Mouse (Mus musculus): ENCODE measurements around the gene Cntnap1. TPM values are rescaled to one million over a fixed set of nuclear protein-coding genes. Genes with fewer than 3 reads are reported as not detected.

The Cntnap1 gene
- total RNA-seq, 1 experiment: 0.18 TPM

GRCm38 (mm10) chr11:101128996-101129577 is 41.2 kb upstream of the Cntnap1 start:
- H3K36me3 ChIP-seq (ENCODE audit: control insufficient read depth, insufficient read depth, low read length, poor library complexity, severe bottlenecking): peaks cover 15% of the 10 kb centered on the region; the same call in 1 of the 2 replicates
- H3K4me3 ChIP-seq (ENCODE audit: insufficient read depth in 1 of 2, low read depth in 1 of 2, low read length in 2 of 2, poor library complexity in 1 of 2, severe bottlenecking in 1 of 2): no peak overlapping the region
- no peak overlapping the region for H3K27ac ChIP-seq (ENCODE audit: insufficient read depth, low read depth, low read length, poor library complexity, severe bottlenecking)
- no peak for DNase-seq (ENCODE audit: low read depth, low spot score)
- no peak overlapping the region for H3K9ac ChIP-seq (ENCODE audit: insufficient read depth, low read depth, low read length, poor library complexity, severe bottlenecking)
- in situ Hi-C loops (cut with MboI; ENCODE audit: low sequenced_read_pairs in 2 of 2, unreplicated experiment in 2 of 2): no loop called here
- no peak for TF ChIP-seq ZNF384 (IDR thresholded peaks at IDR 0.05; ENCODE audit: low read depth, low read length)
- no peak for TF ChIP-seq CHD2 (IDR thresholded peaks at IDR 0.05; ENCODE audit: low read depth, low read length)
- no peak for TF ChIP-seq ZC3H11A (IDR thresholded peaks at IDR 0.05; ENCODE audit: borderline replicate concordance, low read depth, low read length)
- no peak for TF ChIP-seq HCFC1 (IDR thresholded peaks at IDR 0.05; ENCODE audit: borderline replicate concordance, insufficient read depth, low read length)
- TF ChIP-seq MAFK (IDR thresholded peaks at IDR 0.05; ENCODE audit: insufficient read depth, low read depth, low read length): no peak
- H3K9me3 ChIP-seq (ENCODE audit: control insufficient read depth, insufficient read depth, low read depth, low read length): no peaks in the 10 kb centered on the region
- H3K4me1 ChIP-seq (ENCODE audit: control insufficient read depth in 2 of 2, insufficient read depth in 2 of 2, low read length in 2 of 2, poor library complexity in 1 of 2): peaks cover 0 to 2% of the 10 kb centered on the region in 2 experiments; a peak in 1 of 4 replicates

GRCm38 (mm10) chr11:101130056-101130756 is 40.1 kb upstream of the Cntnap1 start:
- no peak for DNase-seq (ENCODE audit: low read depth, low spot score)
- no peak overlapping the region for H3K27ac ChIP-seq (ENCODE audit: insufficient read depth, low read depth, low read length, poor library complexity, severe bottlenecking)
- no peak overlapping the region for H3K4me3 ChIP-seq (ENCODE audit: insufficient read depth in 1 of 2, low read depth in 1 of 2, low read length in 2 of 2, poor library complexity in 1 of 2, severe bottlenecking in 1 of 2)
- in situ Hi-C loops (cut with MboI; ENCODE audit: low sequenced_read_pairs in 2 of 2, unreplicated experiment in 2 of 2): no loop called here
- H3K9ac ChIP-seq (ENCODE audit: insufficient read depth, low read depth, low read length, poor library complexity, severe bottlenecking): no peak overlapping the region
- peaks cover 0 to 2% of the 10 kb centered on the region in 2 experiments; a peak in 1 of 4 replicates for H3K4me1 ChIP-seq (ENCODE audit: control insufficient read depth in 2 of 2, insufficient read depth in 2 of 2, low read length in 2 of 2, poor library complexity in 1 of 2)
- H3K9me3 ChIP-seq (ENCODE audit: control insufficient read depth, insufficient read depth, low read depth, low read length): no peaks in the 10 kb centered on the region
- no peak for TF ChIP-seq HCFC1 (IDR thresholded peaks at IDR 0.05; ENCODE audit: borderline replicate concordance, insufficient read depth, low read length)
- TF ChIP-seq ZC3H11A (IDR thresholded peaks at IDR 0.05; ENCODE audit: borderline replicate concordance, low read depth, low read length): no peak
- no peak for TF ChIP-seq ZNF384 (IDR thresholded peaks at IDR 0.05; ENCODE audit: low read depth, low read length)
- no peak for TF ChIP-seq MAFK (IDR thresholded peaks at IDR 0.05; ENCODE audit: insufficient read depth, low read depth, low read length)
- no peak for TF ChIP-seq CHD2 (IDR thresholded peaks at IDR 0.05; ENCODE audit: low read depth, low read length)
- peaks cover 12% of the 10 kb centered on the region; the same call in 1 of the 2 replicates for H3K36me3 ChIP-seq (ENCODE audit: control insufficient read depth, insufficient read depth, low read length, poor library complexity, severe bottlenecking)

GRCm38 (mm10) chr11:101131187-101131586 is 39.1 kb upstream of the Cntnap1 start:
- no peak for DNase-seq (ENCODE audit: low read depth, low spot score)
- Histone ChIP-seq H3K27ac (ENCODE audit: insufficient read depth, low read depth, low read length, poor library complexity, severe bottlenecking) (no peak overlapping the region), H3K4me3 (ENCODE audit: insufficient read depth in 1 of 2, low read depth in 1 of 2, low read length in 2 of 2, poor library complexity in 1 of 2, severe bottlenecking in 1 of 2) (no peak overlapping the region), H3K4me1 (ENCODE audit: control insufficient read depth in 2 of 2, insufficient read depth in 2 of 2, low read length in 2 of 2, poor library complexity in 1 of 2) (peaks cover 0 to 2% of the 10 kb centered on the region in 2 experiments; a peak in 1 of 4 replicates), H3K9ac (ENCODE audit: insufficient read depth, low read depth, low read length, poor library complexity, severe bottlenecking) (no peak overlapping the region), H3K9me3 (ENCODE audit: control insufficient read depth, insufficient read depth, low read depth, low read length) (no peaks in the 10 kb centered on the region), H3K36me3 (ENCODE audit: control insufficient read depth, insufficient read depth, low read length, poor library complexity, severe bottlenecking) (0 out of 2 replicates have a peak, but pooled peaks cover 4% of the 10 kb centered on the region)
- no peak for TF ChIP-seq ZC3H11A (IDR thresholded peaks at IDR 0.05; ENCODE audit: borderline replicate concordance, low read depth, low read length)
- no peak for TF ChIP-seq ZNF384 (IDR thresholded peaks at IDR 0.05; ENCODE audit: low read depth, low read length)
- no peak for TF ChIP-seq MAFK (IDR thresholded peaks at IDR 0.05; ENCODE audit: insufficient read depth, low read depth, low read length)
- no peak for TF ChIP-seq HCFC1 (IDR thresholded peaks at IDR 0.05; ENCODE audit: borderline replicate concordance, insufficient read depth, low read length)
- no peak for TF ChIP-seq CHD2 (IDR thresholded peaks at IDR 0.05; ENCODE audit: low read depth, low read length)
- in situ Hi-C loops (cut with MboI; ENCODE audit: low sequenced_read_pairs in 2 of 2, unreplicated experiment in 2 of 2): no loop called here

GRCm38 (mm10) chr11:101131701-101132100 is 38.6 kb upstream of the Cntnap1 start:
- DNase-seq (ENCODE audit: low read depth, low spot score): peak; percentile 86
- no peaks in the 10 kb centered on the region for H3K9me3 ChIP-seq (ENCODE audit: control insufficient read depth, insufficient read depth, low read depth, low read length)
- H3K36me3 ChIP-seq (ENCODE audit: control insufficient read depth, insufficient read depth, low read length, poor library complexity, severe bottlenecking): no peaks in the 10 kb centered on the region
- H3K4me1 ChIP-seq (ENCODE audit: control insufficient read depth in 2 of 2, insufficient read depth in 2 of 2, low read length in 2 of 2, poor library complexity in 1 of 2): peaks cover 0 to 2% of the 10 kb centered on the region in 2 experiments; a peak in 1 of 4 replicates
- H3K9ac ChIP-seq (ENCODE audit: insufficient read depth, low read depth, low read length, poor library complexity, severe bottlenecking): no peak overlapping the region
- in situ Hi-C loops (cut with MboI; ENCODE audit: low sequenced_read_pairs in 2 of 2, unreplicated experiment in 2 of 2): no loop called here
- H3K27ac ChIP-seq (ENCODE audit: insufficient read depth, low read depth, low read length, poor library complexity, severe bottlenecking): no peak overlapping the region
- no peak for TF ChIP-seq ZNF384 (IDR thresholded peaks at IDR 0.05; ENCODE audit: low read depth, low read length)
- TF ChIP-seq ZC3H11A (IDR thresholded peaks at IDR 0.05; ENCODE audit: borderline replicate concordance, low read depth, low read length): peak; percentile 62; the same call in 1 of the 2 replicates
- no peak for TF ChIP-seq MAFK (IDR thresholded peaks at IDR 0.05; ENCODE audit: insufficient read depth, low read depth, low read length)
- no peak for TF ChIP-seq CHD2 (IDR thresholded peaks at IDR 0.05; ENCODE audit: low read depth, low read length)
- no peak overlapping the region for H3K4me3 ChIP-seq (ENCODE audit: insufficient read depth in 1 of 2, low read depth in 1 of 2, low read length in 2 of 2, poor library complexity in 1 of 2, severe bottlenecking in 1 of 2)
